In the genomic region with DNA sequence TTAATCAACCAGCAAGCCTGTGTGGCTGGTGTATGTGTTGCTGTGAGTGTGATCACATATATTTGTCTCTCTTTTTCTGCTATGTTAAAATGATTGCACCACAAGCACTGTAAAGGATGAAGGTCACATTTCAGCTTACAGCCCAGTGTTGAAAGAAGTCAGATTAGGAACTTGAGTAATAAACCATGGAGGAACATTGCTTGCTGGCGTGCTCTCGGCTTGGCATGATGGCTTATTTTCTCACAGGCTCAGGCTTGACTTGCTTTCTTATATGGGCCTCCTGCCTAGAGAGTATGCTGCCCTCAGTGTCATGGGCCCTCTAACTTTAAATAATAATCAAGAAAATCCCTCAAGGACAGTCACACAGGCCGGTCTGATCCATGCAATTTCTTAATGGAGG, we compare ENCODE assay signal across 30 mouse cellular contexts.
DNase-seq lines count a peak whose midpoint lies in the region; ATAC-seq and TF ChIP-seq lines count a peak whose summit lies in the region.
"Had no signal": no experiment of that assay in that cellular context is flagged by ENCODE, and none has a peak within 500 bp of the region (broad histone marks: within the 10 kb centered on the region; RNA-seq: fewer than 3 reads in every experiment).

No protein-coding gene starts in this region.

- H3K27ac ChIP-seq in hindbrain, postnatal 0 days: no peak overlapping the region
- no peak overlapping the region for H3K27ac ChIP-seq in hindbrain, embryonic 11.5 days (ENCODE audit: low read depth, low read length)
- H3K27ac ChIP-seq in forebrain, postnatal 0 days (ENCODE audit: low read depth, low read length): no peak overlapping the region
- H3K27ac ChIP-seq: embryonic facial prominence, embryonic 12.5 days; forebrain, embryonic 10.5 days; forebrain, embryonic 13.5 days; gastrocnemius, adult 2 months; heart, embryonic 15.5 days; hindbrain, embryonic 10.5 days; hindbrain, embryonic 14.5 days had no signal

- H3K27me3 ChIP-seq in hindbrain, postnatal 0 days (ENCODE audit: insufficient read depth, low read length): no peaks in the 10 kb centered on the region
- no peaks in the 10 kb centered on the region for H3K27me3 ChIP-seq in hindbrain, embryonic 11.5 days (ENCODE audit: control insufficient read depth, insufficient read depth, low read length)
- no peaks in the 10 kb centered on the region for H3K27me3 ChIP-seq in forebrain, postnatal 0 days (ENCODE audit: insufficient read depth, low read length)
- H3K27me3 ChIP-seq: CH12.LX; embryonic facial prominence, embryonic 12.5 days; forebrain, embryonic 13.5 days; heart, embryonic 12.5 days; heart, embryonic 15.5 days; Patski had no signal

- H3K4me3 ChIP-seq in hindbrain, postnatal 0 days (ENCODE audit: low read length): no peak overlapping the region
- no peak overlapping the region for H3K4me3 ChIP-seq in hindbrain, embryonic 11.5 days (ENCODE audit: low read depth, low read length)
- H3K4me3 ChIP-seq in forebrain, postnatal 0 days (ENCODE audit: low read depth, low read length): no peak overlapping the region
- H3K4me3 ChIP-seq: embryonic facial prominence, embryonic 12.5 days; erythroblast, embryonic 14.5 days; forebrain, embryonic 10.5 days; forebrain, embryonic 13.5 days; gastrocnemius, adult 2 months; heart, embryonic 12.5 days; heart, embryonic 15.5 days; hindbrain, embryonic 10.5 days had no signal

- no peak overlapping the region for H3K9ac ChIP-seq in hindbrain, postnatal 0 days (replicated peaks; ENCODE audit: low read length)
- H3K9ac ChIP-seq in hindbrain, embryonic 11.5 days (ENCODE audit: low read depth, low read length): no peak overlapping the region
- no peak overlapping the region for H3K9ac ChIP-seq in forebrain, postnatal 0 days
- H3K9ac ChIP-seq: embryonic facial prominence, embryonic 12.5 days; forebrain, embryonic 13.5 days; heart, embryonic 12.5 days; heart, embryonic 15.5 days; hindbrain, embryonic 14.5 days had no signal

- H3K4me1 ChIP-seq in hindbrain, postnatal 0 days (ENCODE audit: insufficient read depth, low read length): no peaks in the 10 kb centered on the region
- no peaks in the 10 kb centered on the region for H3K4me1 ChIP-seq in hindbrain, embryonic 11.5 days (replicated peaks; ENCODE audit: control insufficient read depth, insufficient read depth, low read length)
- no peaks in the 10 kb centered on the region for H3K4me1 ChIP-seq in forebrain, postnatal 0 days (ENCODE audit: insufficient read depth)
- H3K4me1 ChIP-seq: embryonic facial prominence, embryonic 12.5 days; forebrain, embryonic 10.5 days; heart, embryonic 12.5 days; heart, embryonic 15.5 days; hindbrain, embryonic 10.5 days had no signal

- H3K4me2 ChIP-seq in hindbrain, postnatal 0 days (ENCODE audit: low read depth, low read length): no peak overlapping the region
- no peak overlapping the region for H3K4me2 ChIP-seq in hindbrain, embryonic 11.5 days (replicated peaks; ENCODE audit: low read depth, low read length)
- no peak overlapping the region for H3K4me2 ChIP-seq in forebrain, postnatal 0 days (ENCODE audit: low read depth)
- H3K4me2 ChIP-seq: embryonic facial prominence, embryonic 12.5 days; forebrain, embryonic 13.5 days; heart, embryonic 12.5 days; heart, embryonic 15.5 days; hindbrain, embryonic 14.5 days had no signal

- no peaks in the 10 kb centered on the region for H3K36me3 ChIP-seq in hindbrain, postnatal 0 days (ENCODE audit: insufficient read depth, low read length)
- H3K36me3 ChIP-seq in hindbrain, embryonic 11.5 days (ENCODE audit: control insufficient read depth, insufficient read depth, low read length): no peaks in the 10 kb centered on the region
- no peaks in the 10 kb centered on the region for H3K36me3 ChIP-seq in forebrain, postnatal 0 days (ENCODE audit: insufficient read depth)
- H3K36me3 ChIP-seq: embryonic facial prominence, embryonic 12.5 days; forebrain, embryonic 10.5 days; G1E; heart, embryonic 12.5 days; heart, embryonic 15.5 days; hindbrain, embryonic 10.5 days had no signal

- ATAC-seq in hindbrain, postnatal 0 days: no peak
- ATAC-seq in hindbrain, embryonic 11.5 days (ENCODE audit: low FRiP score): no peak
- ATAC-seq in forebrain, postnatal 0 days: no peak
- ATAC-seq: forebrain, embryonic 13.5 days; forebrain, embryonic 16.5 days; intestine, postnatal 0 days; Patski had no signal

- DNase-seq in adrenal gland, postnatal 10 days: peak; percentile 3
- no peak for DNase-seq in adrenal gland, adult 8-10 months
- peak; percentile 0 for DNase-seq in hindbrain, postnatal 0 days (ENCODE audit: low spot score)
- DNase-seq in hindbrain, embryonic 11.5 days (ENCODE audit: low spot score): no peak
- peak; percentile 69 for DNase-seq in fat pad, adult 2 months (ENCODE audit: extremely low read depth, low read depth, low spot score)
- no peak for DNase-seq in forebrain, postnatal 0 days
- DNase-seq: adrenal gland, postnatal 25 days; B cell, adult 2 months; cerebellum, adult 18-20 months; cerebellum, adult 9-10 months; cerebellum, postnatal 14 days; gastrocnemius, adult 2 months; gastrocnemius, postnatal 14 days; heart, adult 18-20 months; heart, postnatal 10 days; heart, postnatal 36 days; kidney, adult 2 months had no signal

- no peak for TF ChIP-seq CTCF in hindbrain, postnatal 0 days (IDR thresholded peaks at IDR 0.05; ENCODE audit: low read depth)
- TF ChIP-seq CTCF in forebrain, postnatal 0 days (IDR thresholded peaks at IDR 0.05; ENCODE audit: low read depth): no peak

- H3K9me3 ChIP-seq in hindbrain, postnatal 0 days (ENCODE audit: low read length): no peaks in the 10 kb centered on the region
- H3K9me3 ChIP-seq in hindbrain, embryonic 11.5 days (ENCODE audit: control insufficient read depth, low read length): no peaks in the 10 kb centered on the region
- H3K9me3 ChIP-seq in forebrain, postnatal 0 days (ENCODE audit: low read length): no peaks in the 10 kb centered on the region
- H3K9me3 ChIP-seq: embryonic facial prominence, embryonic 12.5 days; forebrain, embryonic 10.5 days; forebrain, embryonic 13.5 days; G1E; heart, embryonic 12.5 days; heart, embryonic 15.5 days; hindbrain, embryonic 10.5 days had no signal

- 62% methylated on average over 3 of the region's 3 CpGs for WGBS in hindbrain, postnatal 0 days
- 91% methylated on average over 3 of the region's 3 CpGs for WGBS in hindbrain, embryonic 11.5 days
- WGBS in forebrain, postnatal 0 days: 87% methylated on average over 3 of the region's 3 CpGs

Comparison
In these comparisons a context has a peak if more than half of its experiments do, and no peak if none do; other contexts are left out.
1. DNase-seq: peak in adrenal gland, postnatal 10 days (single experiment), hindbrain, postnatal 0 days (single experiment) and fat pad, adult 2 months (single experiment); none in adrenal gland, adult 8-10 months (single experiment), hindbrain, embryonic 11.5 days (single experiment) and forebrain, postnatal 0 days (single experiment).